15 mouse cellular contexts compared by ENCODE assay signal in genomic region chr11:117915341-117915740, GRCm38 (mm10). TPM values are rescaled to one million over a fixed set of nuclear protein-coding genes. Genes with fewer than 3 reads are reported as not detected.
DNase-seq lines count a peak whose midpoint lies in the region; ATAC-seq and TF ChIP-seq lines count a peak whose summit lies in the region.
"Had no signal": no experiment of that assay in that cellular context is flagged by ENCODE, and none has a peak within 500 bp of the region (broad histone marks: within the 10 kb centered on the region; RNA-seq: fewer than 3 reads in every experiment).

No protein-coding gene starts in this region.

- ATAC-seq in monocyte, adult 5-6 weeks (replicated peaks; ENCODE audit: insufficient number of reproducible peaks, low FRiP score, low TSS enrichment, poor library complexity, severe bottlenecking), result no peak
- ATAC-seq: hindbrain, embryonic 16.5 days had no signal

- H3K27ac ChIP-seq in gastrocnemius, adult 2 months, result no peak overlapping the region
- H3K27ac ChIP-seq: embryonic facial prominence, embryonic 15.5 days; heart, embryonic 13.5 days; limb, embryonic 12.5 days had no signal

- TF ChIP-seq CTCF in gastrocnemius, adult 2 months (IDR thresholded peaks at IDR 0.05), result peak; percentile 63

- no peak overlapping the region for H3K4me3 ChIP-seq in gastrocnemius, adult 2 months
- H3K4me3 ChIP-seq: embryonic facial prominence, embryonic 15.5 days; heart, embryonic 13.5 days; limb, embryonic 12.5 days had no signal

- intact Hi-C loops in gastrocnemius, adult 2 months (cut with DNase I), result no loop called here
- intact Hi-C loops in gastrocnemius, postnatal 14 days (cut with DNase I; ENCODE audit: low total_unique reads), result no loop called here

- DNase-seq in gastrocnemius, adult 2 months, result no peak
- no peak for DNase-seq in gastrocnemius, postnatal 14 days
- DNase-seq in lung, postnatal 14 days, result peak; percentile 34
- DNase-seq in lung, postnatal 10 days, result no peak
- peak; percentile 60 for DNase-seq in ES-CJ7 (ENCODE audit: low read depth, low spot score)
- peak; percentile 40 for DNase-seq in lung, postnatal 36 days
- no peak for DNase-seq in gastrocnemius, postnatal 10 days
- DNase-seq: adrenal gland, postnatal 10 days; cerebellum, postnatal 10 days had no signal

RNA-seq across cellular contexts. Expression of gene Tha1, which starts 42.1 kb away (rescaled TPM):
- total RNA-seq in gastrocnemius, adult 2 months (2021), result 1 to 10 TPM; 3.8 to 5.2 TPM
- total RNA-seq in gastrocnemius, postnatal 14 days (2021), result 1 to 10 TPM; 5.8 to 7.5 TPM
- total RNA-seq in gastrocnemius, postnatal 10 days (2021), result 1 to 10 TPM; 4.7 to 5.6 TPM
- 1.6 to 6.4 TPM (median 1.9 TPM) in 3 replicates for total RNA-seq in monocyte, adult 5-6 weeks (2017)

RNA-seq across cellular contexts. Expression of gene Socs3, which starts 54.5 kb away (rescaled TPM):
- 10 to 100 TPM in 1 of 2 experiments, 1 to 10 TPM in 1; 1.7 to 10.1 TPM for total RNA-seq in gastrocnemius, adult 2 months (2021)
- total RNA-seq in gastrocnemius, postnatal 14 days (2021), result 1 to 10 TPM; 2.9 to 3.7 TPM
- total RNA-seq in gastrocnemius, postnatal 10 days (2021), result 1 to 10 TPM; 6.2 to 9.8 TPM
- total RNA-seq in monocyte, adult 5-6 weeks (2017), result 67.9 to 84.4 TPM (median 70.9 TPM) in 3 replicates

RNA-seq across cellular contexts. Expression of gene Tmem235, which starts 54.8 kb away (rescaled TPM):
- total RNA-seq in gastrocnemius, adult 2 months (2021), result not detected
- not detected for total RNA-seq in gastrocnemius, postnatal 14 days (2021)
- total RNA-seq in gastrocnemius, postnatal 10 days (2021), result not detected
- total RNA-seq in monocyte, adult 5-6 weeks (2017), result not detected in 3 replicates
- total RNA-seq: adrenal gland, postnatal 10 days; megakaryocyte-erythroid progenitor cell, adult 5-6 weeks had no signal

Comparison
In these comparisons a context has a peak if more than half of its experiments do, and no peak if none do; other contexts are left out.
1. DNase-seq: peak in lung, postnatal 14 days (single experiment), ES-CJ7 (single experiment) and lung, postnatal 36 days (single experiment); none in gastrocnemius, adult 2 months (single experiment), gastrocnemius, postnatal 14 days (single experiment), lung, postnatal 10 days (single experiment) and gastrocnemius, postnatal 10 days (single experiment).